Mouse (Mus musculus): ENCODE measurements at regions not wholly inside any gene's neighbourhood (a gene's known extent, or its start where the extent isn't known, plus 50 kb on each side); places are given as distances from the start of the nearest gene placed in this dataset.

GRCm38 (mm10) chr4:55276300-55276952 is 73.4 kb upstream of the Rad23b start:
- TF ChIP-seq POLR2A (IDR thresholded peaks at IDR 0.05; ENCODE audit: low read depth, low read length), result no peak
- TF ChIP-seq CTCF (IDR thresholded peaks at IDR 0.05; ENCODE audit: extremely low read depth, insufficient read depth, insufficient read length, insufficient replicate concordance), result no peak

Measured in spleen, adult 2 months (tissue).